Mouse (Mus musculus) MEL (cell line): ENCODE measurements around the gene Nipsnap2. TPM values are rescaled to one million over a fixed set of nuclear protein-coding genes. Genes with fewer than 3 reads are reported as not detected.

Experiments used
- DNase-seq: peaks from one replicate; pipeline ENCODE4 v3.0.0; 2011; ENCODE audit warnings: low read depth, low spot score
- H3K27ac ChIP-seq: 2 replicates; pipeline ENCODE4 v1.5.1; 2012; ENCODE audit warnings: low read depth, mild to moderate bottlenecking, control low read depth, low read length, moderate library complexity; ENCODE audit not compliant: control insufficient read depth
- H3K27me3 ChIP-seq, 2 experiments: fragments of 150-350 bp in 1 of 2; sonication (generic) in 1 of 2; 2 replicates each; pipeline ENCODE4 v1.6.1; 2012; ENCODE audit warnings: low read length in 2 of 2, mild to moderate bottlenecking in 2 of 2, improper control_type of control experiment in 1 of 2, moderate library complexity in 1 of 2; ENCODE audit not compliant: insufficient read depth in 2 of 2, control insufficient read depth in 1 of 2
- H3K36me3 ChIP-seq, 2 experiments: 2 replicates each; pipeline ENCODE4 v1.6.1; 2012 to 2014; ENCODE audit warnings: low read length in 2 of 2, improper control_type of control experiment in 1 of 2, inconsistent platforms in 1 of 2, mild to moderate bottlenecking in 1 of 2; ENCODE audit not compliant: insufficient read depth in 2 of 2, control insufficient read depth in 1 of 2
- H3K4me1 ChIP-seq, 2 experiments: fragments of 150-350 bp in 1 of 2; sonication (generic) in 1 of 2; 2 replicates each; pipeline ENCODE4 v1.6.1; 2012; ENCODE audit warnings: low read length in 2 of 2, improper control_type of control experiment in 1 of 2, mild to moderate bottlenecking in 1 of 2; ENCODE audit not compliant: insufficient read depth in 2 of 2, control insufficient read depth in 1 of 2
- H3K4me3 ChIP-seq, 2 experiments: fragments of 150-350 bp in 1 of 2; sonication (generic) in 1 of 2; 2 replicates each; pipeline ENCODE4 v1.5.1; 2012; ENCODE audit warnings: low read depth in 2 of 2, low read length in 2 of 2, mild to moderate bottlenecking in 2 of 2, moderate library complexity in 2 of 2, control low read depth in 1 of 2, improper control_type of control experiment in 1 of 2; ENCODE audit not compliant: control insufficient read depth in 1 of 2, insufficient read depth in 1 of 2
- H3K79me2 ChIP-seq: 2 replicates; pipeline ENCODE4 v1.6.1; 2012; ENCODE audit warnings: mild to moderate bottlenecking, low read length, moderate library complexity; ENCODE audit not compliant: control insufficient read depth, poor library complexity, insufficient read depth
- H3K9ac ChIP-seq: 2 replicates; pipeline ENCODE4 v1.6.1; 2012; ENCODE audit warnings: low read depth, mild to moderate bottlenecking, control low read depth, low read length, moderate library complexity; ENCODE audit not compliant: control insufficient read depth, poor library complexity, severe bottlenecking
- H3K9me3 ChIP-seq: fragments of 150-350 bp; sonication (generic); replicated peaks from 2 replicates; pipeline ENCODE4 v1.6.1; 2012; ENCODE audit warnings: mild to moderate bottlenecking, low read length, improper control_type of control experiment, moderate library complexity; ENCODE audit not compliant: insufficient read depth
- CHD1 ChIP-seq: IDR thresholded peaks from 2 replicates; pipeline ENCODE4 v1.6.1; 2012; ENCODE audit warnings: low read depth, mild to moderate bottlenecking, inconsistent platforms, low read length, improper control_type of control experiment
- CTCF ChIP-seq, 3 experiments: IDR thresholded peaks in 2 of 3; conservative IDR thresholded peaks in 1 of 3; 2 replicates each; pipeline ENCODE4 v1.5.1; 2011 to 2012; ENCODE audit warnings: low read length in 3 of 3, low read depth in 2 of 3, mild to moderate bottlenecking in 2 of 3, improper control_type of control experiment in 1 of 3, inconsistent platforms in 1 of 3, mixed read lengths in 1 of 3, moderate library complexity in 1 of 3; ENCODE audit not compliant: control insufficient read depth in 1 of 3, insufficient read depth in 1 of 3, poor library complexity in 1 of 3, severe bottlenecking in 1 of 3
- E2F4 ChIP-seq: IDR thresholded peaks from 2 replicates; pipeline ENCODE4 v1.6.1; 2011; ENCODE audit warnings: low read depth, low read length, improper control_type of control experiment, borderline replicate concordance
- ELF1 ChIP-seq: IDR thresholded peaks from 2 replicates; pipeline ENCODE4 v1.6.1; 2014; ENCODE audit warnings: low read depth, mild to moderate bottlenecking, inconsistent platforms, low read length, improper control_type of control experiment, moderate library complexity
- EP300 ChIP-seq, 2 experiments: IDR thresholded peaks; 2 replicates each; pipeline ENCODE4 v1.6.1; 2011; ENCODE audit warnings: improper control_type of control experiment in 2 of 2, low read length in 2 of 2, low read depth in 1 of 2, mild to moderate bottlenecking in 1 of 2
- ETS1 ChIP-seq: IDR thresholded peaks from 2 replicates; pipeline ENCODE4 v1.6.1; 2012; ENCODE audit warnings: low read depth, mild to moderate bottlenecking, inconsistent platforms, low read length, improper control_type of control experiment, moderate library complexity
- GATA1 ChIP-seq: IDR thresholded peaks from 2 replicates; pipeline ENCODE4 v1.6.1; 2011; ENCODE audit warnings: low read depth, low read length, improper control_type of control experiment
- HCFC1 ChIP-seq: IDR thresholded peaks from 2 replicates; pipeline ENCODE4 v1.6.1; 2012; ENCODE audit warnings: low read depth, mild to moderate bottlenecking, inconsistent platforms, low read length, improper control_type of control experiment, moderate library complexity
- MAX ChIP-seq: IDR thresholded peaks from 2 replicates; pipeline ENCODE4 v1.6.1; 2011; ENCODE audit warnings: low read length, improper control_type of control experiment
- MAZ ChIP-seq: IDR thresholded peaks from 2 replicates; pipeline ENCODE4 v1.6.1; 2012; ENCODE audit warnings: low read depth, mild to moderate bottlenecking, inconsistent platforms, low read length, improper control_type of control experiment
- MXI1 ChIP-seq: IDR thresholded peaks from 2 replicates; pipeline ENCODE4 v1.6.1; 2011; ENCODE audit warnings: mild to moderate bottlenecking, low read depth, low read length, improper control_type of control experiment
- MYC ChIP-seq: IDR thresholded peaks from 2 replicates; pipeline ENCODE4 v1.6.1; 2011; ENCODE audit warnings: low read depth, mild to moderate bottlenecking, low read length, improper control_type of control experiment, moderate library complexity
- NELFE ChIP-seq: IDR thresholded peaks from 2 replicates; pipeline ENCODE4 v1.6.1; 2011; ENCODE audit warnings: low read depth, low read length, improper control_type of control experiment
- POLR2A ChIP-seq, 2 experiments: IDR thresholded peaks; 2 replicates each; pipeline ENCODE4 v1.6.1; 2011 to 2012; ENCODE audit warnings: low read length in 2 of 2, mild to moderate bottlenecking in 2 of 2, control low read depth in 1 of 2, improper control_type of control experiment in 1 of 2, low read depth in 1 of 2, moderate library complexity in 1 of 2; ENCODE audit not compliant: control insufficient read depth in 1 of 2, insufficient read depth in 1 of 2, poor library complexity in 1 of 2
- POLR2AphosphoS2 ChIP-seq: IDR thresholded peaks from 2 replicates; pipeline ENCODE4 v1.6.1; 2011; ENCODE audit warnings: low read length, improper control_type of control experiment
- RCOR1 ChIP-seq: IDR thresholded peaks from 2 replicates; pipeline ENCODE4 v1.6.1; 2012; ENCODE audit warnings: low read depth, mild to moderate bottlenecking, inconsistent platforms, low read length, improper control_type of control experiment
- SIN3A ChIP-seq: IDR thresholded peaks from 2 replicates; pipeline ENCODE4 v1.6.1; 2012; ENCODE audit warnings: low read length, improper control_type of control experiment, inconsistent platforms
- TBP ChIP-seq: IDR thresholded peaks from 2 replicates; pipeline ENCODE4 v1.8.0; 2011; ENCODE audit warnings: low read depth, low read length, improper control_type of control experiment
- TCF12 ChIP-seq: IDR thresholded peaks from 2 replicates; pipeline ENCODE4 v1.6.1; 2014; ENCODE audit warnings: low read depth, mild to moderate bottlenecking, inconsistent platforms, low read length, improper control_type of control experiment, moderate library complexity
- UBTF ChIP-seq: IDR thresholded peaks from 2 replicates; pipeline ENCODE4 v1.6.1; 2012; ENCODE audit warnings: low read depth, mild to moderate bottlenecking, inconsistent platforms, low read length, improper control_type of control experiment, moderate library complexity, borderline replicate concordance; ENCODE audit not compliant: insufficient read depth
- ZKSCAN1 ChIP-seq: IDR thresholded peaks from 2 replicates; pipeline ENCODE4 v1.6.1; 2012; ENCODE audit warnings: low read depth, mild to moderate bottlenecking, inconsistent platforms, low read length, improper control_type of control experiment, moderate library complexity
- ZMIZ1 ChIP-seq: IDR thresholded peaks from 2 replicates; pipeline ENCODE4 v1.6.1; 2012; ENCODE audit warnings: low read depth, mild to moderate bottlenecking, inconsistent platforms, low read length, improper control_type of control experiment, moderate library complexity
- ZNF384 ChIP-seq: IDR thresholded peaks from 2 replicates; pipeline ENCODE4 v1.6.1; 2012; ENCODE audit warnings: low read depth, mild to moderate bottlenecking, inconsistent platforms, low read length, improper control_type of control experiment
- polyA plus RNA-seq, 2 experiments: library from polyadenylated mRNA; stranded (reverse) in 1 of 2; unstranded in 1 of 2; fragments of >175 nt in 1 of 2; fragments of >200 nt in 1 of 2; gene quantifications; 2 replicates each; pipeline versions ENCODE4 v1.2.1 to v1.2.4; 2012; ENCODE audit warnings: low replicate concordance in 2 of 2, low read depth in 1 of 2; ENCODE audit not compliant: insufficient read length in 2 of 2, insufficient read depth in 1 of 2, missing spikeins in 1 of 2
- total RNA-seq: library from RNA; depleted of rRNA; stranded (reverse); fragments of 300-350 nt; gene quantifications from 2 replicates; pipeline ENCODE4 v1.2.3, GENCODE M21; 2012

The Nipsnap2 gene
- total and polyA plus RNA-seq, 3 experiments: 34.2 to 35.7 TPM; not detected in 1

- Histone ChIP-seq H3K9me3 (no peaks in the 10 kb centered on the region), H3K4me3 (peak overlapping the region; percentile 87 to 96), H3K27ac (peak overlapping the region; percentile 51), H3K27me3 (no peaks in the 10 kb centered on the region), H3K4me1 (peaks cover 0 to 2% of the 10 kb centered on the region in 2 experiments; a peak in 2 of 4 replicates), H3K9ac (peak overlapping the region; percentile 83), H3K36me3 (peaks cover 0 to 8% of the 10 kb centered on the region in 2 experiments; a peak in 2 of 4 replicates), H3K79me2 (peaks cover 15% of the 10 kb centered on the region)
- peak; percentile 47 for DNase-seq
- no peak for TF ChIP-seq CHD1
- TF ChIP-seq RCOR1: no peak
- TF ChIP-seq ETS1: peak; percentile 57; the same call in 1 of the 2 replicates
- TF ChIP-seq GATA1: peak; percentile 33; the same call in 1 of the 2 replicates
- TF ChIP-seq HCFC1: no peak
- no peak for TF ChIP-seq ELF1
- no peak for TF ChIP-seq EP300 (IDR thresholded peaks at IDR 0.05; ENCODE audit: low read depth in 1 of 2, low read length in 2 of 2)
- TF ChIP-seq CTCF (IDR thresholded peaks at IDR 0.05 in 2 of 3, conservative IDR thresholded peaks at IDR 0.05 in 1 of 3; ENCODE audit: control insufficient read depth in 1 of 3, insufficient read depth in 1 of 3, low read depth in 2 of 3, low read length in 3 of 3, poor library complexity in 1 of 3, severe bottlenecking in 1 of 3): no peak
- TF ChIP-seq ZNF384: no peak
- TF ChIP-seq ZKSCAN1: no peak
- no peak for TF ChIP-seq MAZ
- TF ChIP-seq MYC: no peak; the same call in 1 of the 2 replicates
- TF ChIP-seq E2F4: no peak
These were observed 53.6 kb downstream of the Nipsnap2 start for GRCm38 (mm10) chr5:129778348-129778995.

- peaks cover 0 to 2% of the 10 kb centered on the region in 2 experiments; a peak in 2 of 4 replicates for H3K4me1 ChIP-seq
- peak overlapping the region; percentile 83 for H3K9ac ChIP-seq
- peak overlapping the region; percentile 51 for H3K27ac ChIP-seq
- H3K36me3 ChIP-seq: peaks cover 0 to 8% of the 10 kb centered on the region in 2 experiments; a peak in 2 of 4 replicates
- peak; percentile 80 for TF ChIP-seq NELFE
- peak; percentile 70; the same call in 1 of the 2 replicates for TF ChIP-seq MYC
- no peak for TF ChIP-seq HCFC1
- TF ChIP-seq MAX: 0 out of 2 replicates have a peak, but pooled peaks have one; percentile 27
- TF ChIP-seq E2F4: no peak
- TF ChIP-seq MAZ: no peak
- TF ChIP-seq TBP: peak; percentile 79
- TF ChIP-seq POLR2A (IDR thresholded peaks at IDR 0.05; ENCODE audit: control insufficient read depth in 1 of 2, insufficient read depth in 1 of 2, low read depth in 1 of 2, low read length in 2 of 2, poor library complexity in 1 of 2): peak; percentile 57 to 89; a peak in 2 of 4 replicates
- TF ChIP-seq ZMIZ1: peak; percentile 90
- TF ChIP-seq TCF12: peak; percentile 51
- peak; percentile 76 for TF ChIP-seq SIN3A
- TF ChIP-seq MXI1: peak; percentile 79
- 0 out of 2 replicates have a peak, but pooled peaks have one; percentile 30 for TF ChIP-seq UBTF
- TF ChIP-seq POLR2AphosphoS2: peak; percentile 79; the same call in 1 of the 2 replicates
- TF ChIP-seq, all 39 proteins: peak for 11
- H3K4me3 ChIP-seq: peak overlapping the region; percentile 87 to 96
- H3K79me2 ChIP-seq: peaks cover 15% of the 10 kb centered on the region
- H3K9me3 ChIP-seq: no peaks in the 10 kb centered on the region
- no peaks in the 10 kb centered on the region for H3K27me3 ChIP-seq
- peak; percentile 86 for DNase-seq
These were observed 54.3 kb downstream of the Nipsnap2 start for GRCm38 (mm10) chr5:129778996-129779716.
